Mouse (Mus musculus): ENCODE results near the gene Ndufv1.
A peak's percentile ranks its signal among the peaks of the same experiment; 100 is the strongest.

The Ndufv1 gene

GRCm38 (mm10) chr19:4001752-4002151, 10.9 kb downstream of the Ndufv1 start:
- DNase-seq (ENCODE audit: extremely low spot score) = no peak

GRCm38 (mm10) chr19:4000949-4001525, 11.6 kb downstream of the Ndufv1 start:
- DNase-seq (ENCODE audit: extremely low spot score) = peak; percentile 28

- DNase-seq (ENCODE audit: extremely low spot score) = peak; percentile 99
These were observed 12.3 kb downstream of the Ndufv1 start, which contains the start of the genes Nudt8 and Gm49405 for GRCm38 (mm10) chr19:4000119-4000900. Nudt8 (plus strand) TSS chr19:4000580. Gm49405 (plus strand) TSS chr19:4000626.

- no peak for DNase-seq (ENCODE audit: extremely low spot score)
These were observed 13.4 kb downstream of the Ndufv1 start for GRCm38 (mm10) chr19:3999121-3999730.

GRCm38 (mm10) chr19:3998335-3998734, 14.3 kb downstream of the Ndufv1 start:
- no peak for DNase-seq (ENCODE audit: extremely low spot score)

GRCm38 (mm10) chr19:3997231-3997630, 15.4 kb downstream of the Ndufv1 start:
- DNase-seq (ENCODE audit: extremely low spot score) = no peak

DNA sequence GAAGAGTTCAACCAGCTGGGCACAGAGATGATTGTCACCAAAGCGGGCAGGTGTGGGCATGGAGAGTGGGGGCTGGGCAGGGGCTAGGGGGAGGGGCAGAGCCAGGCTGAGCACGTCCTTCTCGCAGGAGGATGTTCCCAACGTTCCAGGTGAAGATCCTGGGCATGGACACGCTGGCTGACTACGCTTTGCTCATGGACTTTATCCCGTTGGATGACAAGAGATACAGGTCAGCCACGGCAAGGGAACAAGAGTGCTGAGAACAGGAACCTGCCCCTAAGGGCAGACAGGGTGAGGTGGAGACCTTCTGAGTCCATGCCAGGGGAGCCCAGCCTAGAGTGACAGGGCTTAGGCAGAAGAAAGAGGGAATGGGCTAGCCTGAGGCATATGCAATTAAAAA, 15.9 kb downstream of the Ndufv1 start:
- DNase-seq (ENCODE audit: extremely low spot score) = no peak

DNA sequence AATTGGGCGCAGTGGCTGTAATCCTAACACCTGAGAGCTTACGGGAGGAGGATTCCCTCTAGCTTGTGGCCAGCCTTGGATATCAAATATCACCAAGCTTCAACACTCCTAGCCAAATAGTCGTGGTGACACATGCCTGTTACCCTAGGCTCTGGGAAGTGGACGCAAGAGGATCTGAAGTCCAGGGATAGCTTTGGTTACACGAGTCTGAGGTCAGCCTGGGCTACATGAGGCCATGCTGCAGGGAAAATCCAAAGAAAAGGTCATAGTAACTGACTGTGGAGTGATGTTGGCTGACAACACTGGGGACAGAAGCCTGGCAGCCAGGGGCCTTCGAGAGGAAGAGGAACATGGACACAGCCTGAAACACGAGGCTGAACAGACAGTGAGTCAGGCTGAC, 16.5 kb downstream of the Ndufv1 start:
- no peak for DNase-seq (ENCODE audit: extremely low spot score)

DNA sequence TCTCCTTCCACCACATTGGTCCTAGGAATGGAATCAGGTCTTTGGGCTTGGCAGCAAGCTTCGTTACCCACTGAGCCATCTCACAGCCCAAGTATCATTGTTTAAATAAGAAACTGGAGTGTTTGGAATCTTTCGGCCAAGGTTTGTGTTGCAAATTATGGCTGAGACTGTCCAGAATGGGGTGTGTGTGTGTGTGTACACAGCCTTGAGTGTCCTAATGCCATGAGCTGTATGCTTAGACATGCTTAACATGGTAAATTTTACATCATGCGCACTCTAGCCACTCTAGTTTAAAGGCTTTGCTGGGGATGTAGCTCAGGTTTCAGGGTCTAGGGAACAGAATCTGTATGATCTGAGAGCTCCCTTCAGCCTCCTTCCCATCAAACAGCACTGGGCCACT, 17.1 kb downstream of the Ndufv1 start:
- no peak for DNase-seq (ENCODE audit: extremely low spot score)

DNA sequence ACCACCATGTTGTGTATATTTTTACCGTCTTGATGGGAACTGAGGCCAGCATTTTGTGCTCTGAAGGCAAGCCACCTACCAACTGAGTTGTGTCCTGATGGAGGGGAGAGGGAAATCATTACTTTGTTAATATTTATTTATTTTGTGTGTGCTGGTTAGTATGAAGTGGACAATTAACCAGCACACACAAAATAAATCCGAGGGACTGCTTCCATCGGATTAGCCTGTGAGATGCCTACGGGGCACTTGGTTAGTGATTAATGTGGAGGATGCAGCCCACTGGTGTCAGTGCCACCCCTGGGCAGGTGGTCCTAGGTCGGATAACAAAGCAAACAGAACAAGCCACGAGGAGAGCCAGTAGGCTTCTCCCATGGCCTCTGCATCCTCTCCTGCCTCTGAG, 17.7 kb downstream of the Ndufv1 start:
- no peak for DNase-seq (ENCODE audit: extremely low spot score)

DNA sequence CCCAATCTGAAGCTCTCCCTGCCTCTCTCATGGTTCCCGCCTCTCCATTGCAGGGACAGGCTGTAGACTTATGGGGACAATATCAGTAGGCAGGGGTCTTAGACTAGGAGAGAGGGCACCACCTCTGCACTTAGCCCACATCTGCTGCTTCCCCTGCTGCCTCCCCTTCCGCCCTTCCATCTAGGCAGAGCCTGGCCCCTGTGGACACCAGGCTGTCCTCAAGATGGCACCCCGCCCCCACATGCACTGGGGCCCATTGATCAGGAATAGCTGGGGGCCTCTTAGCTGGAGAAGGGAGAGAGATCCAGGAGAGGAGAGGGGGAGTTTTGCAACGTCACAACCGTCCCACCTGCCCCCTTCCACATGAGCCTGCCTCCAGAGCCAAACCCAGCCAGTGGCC, 20.2 kb downstream of the Ndufv1 start, which contains the start of gene Tbx10:
Tbx10 (plus strand) TSS at position 337 of the 400 bp plus-strand sequence.
- no peak for DNase-seq (ENCODE audit: extremely low spot score)

DNA sequence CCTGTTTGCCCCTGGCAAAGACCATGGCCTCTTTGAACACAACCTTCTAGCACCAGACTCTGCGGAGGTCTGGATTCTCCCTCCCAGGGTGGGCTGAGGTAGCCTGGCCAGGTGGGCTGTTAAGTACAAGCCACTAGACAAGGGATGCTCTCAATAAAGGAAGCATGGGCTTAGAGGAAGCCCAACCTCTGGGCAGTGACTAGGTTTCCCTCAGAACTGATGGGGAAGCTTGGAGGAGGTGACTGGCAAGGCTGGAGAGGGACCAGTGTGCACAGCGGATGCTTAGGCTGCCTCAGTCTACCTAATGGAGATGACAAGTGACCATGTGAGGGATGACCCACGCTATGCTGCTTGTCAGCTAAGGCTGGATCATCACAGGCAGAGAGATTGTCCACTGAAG, 20.6 kb downstream of the Ndufv1 start:
- no peak for DNase-seq (ENCODE audit: extremely low spot score)

DNA sequence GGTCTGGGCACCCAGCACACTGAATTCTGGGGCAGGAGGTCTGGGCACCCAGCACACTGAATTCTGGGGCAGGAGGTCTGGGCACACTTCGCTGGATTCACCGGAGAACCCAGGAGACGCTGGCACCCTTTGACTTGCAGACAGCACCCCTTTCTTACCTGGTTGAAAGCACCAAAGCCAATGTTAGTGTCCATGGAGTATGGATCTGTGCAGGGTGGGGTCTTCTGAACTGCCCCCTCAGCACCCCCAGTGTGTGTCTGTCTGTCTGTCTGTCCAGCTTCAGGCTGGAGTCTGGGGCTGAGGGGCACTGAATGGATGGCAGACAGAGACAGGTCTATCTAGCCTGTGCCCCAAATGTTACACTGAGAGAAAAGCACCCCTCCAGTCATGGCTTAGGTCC, 21.0 kb downstream of the Ndufv1 start:
- no peak for DNase-seq (ENCODE audit: extremely low spot score)

GRCm38 (mm10) chr19:3990804-3991203, 21.8 kb downstream of the Ndufv1 start:
- peak; percentile 33 for DNase-seq (ENCODE audit: extremely low spot score)

DNA sequence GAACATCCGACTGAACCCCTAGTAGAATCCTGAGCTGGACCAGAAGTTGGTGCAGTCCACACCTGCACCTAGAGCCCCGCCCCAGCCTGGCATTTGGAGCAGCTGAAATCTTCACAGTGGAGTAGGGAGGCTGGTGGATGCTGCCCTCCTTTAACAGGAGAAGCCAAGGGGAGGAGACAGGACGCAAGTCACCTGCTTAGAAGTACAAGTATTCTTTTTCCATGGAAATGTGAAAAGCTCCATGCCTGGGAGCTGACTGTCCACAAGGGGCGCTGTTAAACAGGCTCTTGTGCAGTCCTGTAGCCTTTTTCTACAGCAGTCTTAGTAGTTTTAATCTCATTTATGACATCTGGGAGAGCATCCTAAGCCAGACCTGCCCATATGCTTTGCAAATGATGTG, 23.9 kb downstream of the Ndufv1 start:
- no peak for DNase-seq (ENCODE audit: extremely low spot score)

- no peak for DNase-seq (ENCODE audit: extremely low spot score)
These were observed 24.5 kb downstream of the Ndufv1 start for GRCm38 (mm10) chr19:3988066-3988465.

- DNase-seq (ENCODE audit: extremely low spot score) = peak; percentile 56
These were observed 26.3 kb downstream of the Ndufv1 start, which contains the start of gene Acy3 for GRCm38 (mm10) chr19:3986334-3986733. Acy3 (plus strand) TSS chr19:3986570.

DNA sequence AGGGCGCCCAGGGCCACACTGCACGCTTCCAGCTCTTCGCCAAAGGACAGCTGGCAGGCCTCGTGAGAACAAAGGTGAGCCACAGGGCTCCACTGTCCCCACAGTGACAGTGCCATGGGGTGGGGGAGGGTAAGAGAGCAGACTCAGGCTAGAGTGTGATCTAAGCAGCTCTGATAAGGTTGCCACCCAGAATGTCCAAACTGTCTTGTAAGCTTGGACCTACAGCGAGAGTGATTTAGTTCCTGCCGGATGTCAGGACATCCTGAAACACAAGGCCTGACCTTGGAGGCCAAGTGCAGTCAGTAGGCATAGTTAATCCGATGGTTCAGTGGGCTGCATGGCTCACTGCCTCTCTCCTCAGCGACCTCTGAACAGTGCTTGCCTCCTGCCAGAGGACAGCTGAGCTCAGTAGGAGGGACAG, 27.3 kb downstream of the Ndufv1 start:
- DNase-seq (ENCODE audit: extremely low spot score) = peak; percentile 45

- DNase-seq (ENCODE audit: extremely low spot score) = no peak
These were observed 28.9 kb downstream of the Ndufv1 start for GRCm38 (mm10) chr19:3983527-3984200.

DNA sequence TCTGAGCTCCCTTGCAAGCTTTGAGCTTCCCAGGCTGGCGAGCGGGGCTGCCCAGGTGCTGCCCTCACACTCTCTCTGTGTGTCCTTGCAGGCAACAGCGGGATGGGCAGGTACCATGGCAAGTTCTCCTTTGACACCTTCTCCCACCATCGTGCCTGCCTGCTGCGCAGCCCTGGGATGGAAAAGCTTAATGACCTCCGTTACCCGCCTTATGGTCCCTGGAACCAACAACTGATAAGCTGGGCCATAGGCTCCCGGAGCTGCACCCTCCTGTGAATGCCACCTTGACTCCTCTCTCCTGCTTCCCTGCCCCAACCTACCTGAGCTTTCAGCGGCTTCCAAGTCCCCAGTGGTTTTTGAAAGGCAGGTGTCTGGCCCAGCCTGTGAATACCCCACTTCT, 31.7 kb downstream of the Ndufv1 start:
- DNase-seq (ENCODE audit: extremely low spot score) = no peak

- DNase-seq (ENCODE audit: extremely low spot score) = peak; percentile 83
These were observed 32.3 kb downstream of the Ndufv1 start for GRCm38 (mm10) chr19:3980309-3980708.

DNA sequence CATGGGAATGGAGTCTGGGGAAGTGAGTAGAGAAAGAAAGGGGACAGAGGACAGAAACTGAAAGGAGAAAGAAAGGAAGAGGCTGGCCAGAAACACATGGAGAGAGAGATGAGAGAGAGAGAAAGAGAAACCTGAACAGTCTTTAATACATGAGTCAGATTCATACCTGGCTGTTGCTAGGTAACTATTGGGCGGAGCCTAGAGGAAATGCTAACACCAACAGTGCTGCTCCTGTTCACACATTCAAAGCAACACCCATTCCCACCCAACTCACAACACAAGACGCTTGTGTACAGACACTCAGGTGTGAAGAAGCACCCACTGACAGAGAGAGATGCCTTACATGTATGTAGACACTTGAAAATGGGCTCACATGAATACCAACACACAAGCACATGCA, 36.7 kb downstream of the Ndufv1 start:
- DNase-seq (ENCODE audit: extremely low spot score) = no peak

Data from embryo, embryonic 9.5 days (tissue).